In the genomic region with DNA sequence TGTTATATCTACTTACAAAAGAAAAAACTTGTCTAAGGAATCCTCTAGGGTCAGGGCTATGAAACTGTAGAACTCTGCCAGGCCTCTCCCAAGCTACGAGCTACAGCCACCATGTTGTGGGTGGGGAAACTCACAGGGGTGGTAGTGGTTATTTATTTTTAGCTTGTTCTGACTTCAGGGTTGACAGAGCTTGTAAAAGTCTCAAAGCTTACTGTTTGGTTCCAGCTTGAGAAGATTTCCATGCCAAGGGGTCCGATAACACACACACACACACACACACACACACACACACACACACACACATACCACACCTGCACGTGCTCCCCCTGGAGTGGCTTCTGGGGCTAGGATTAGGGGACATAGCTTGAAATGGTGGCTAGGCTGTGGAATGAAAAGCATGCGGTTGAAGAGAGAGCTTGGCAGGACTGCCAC, we compare ENCODE assay signal across 8 mouse cellular contexts. TPM values are rescaled to one million over a fixed set of nuclear protein-coding genes. Genes with fewer than 3 reads are reported as not detected.
DNase-seq lines count a peak whose midpoint lies in the region; ATAC-seq and TF ChIP-seq lines count a peak whose summit lies in the region.

No protein-coding gene starts in this region.

- 43% methylated on average over 4 of the region's 4 CpGs for WGBS in kidney, embryonic 15.5 days
- 45% methylated on average over 4 of the region's 4 CpGs for WGBS in forebrain, embryonic 11.5 days
- whole genome bisulfite sequencing in limb, embryonic 13.5 days: 30% methylated on average over 4 of the region's 4 CpGs
- 28% methylated on average over 4 of the region's 4 CpGs for WGBS in midbrain, postnatal 0 days

- no peak for DNase-seq in kidney, adult 8-10 months
- no peak for DNase-seq in forebrain, embryonic 11.5 days (ENCODE audit: low spot score)
- no peak for DNase-seq in midbrain, postnatal 0 days (ENCODE audit: low spot score)
- no peak for DNase-seq in urinary bladder, adult 2 months (ENCODE audit: low spot score)
- DNase-seq in left cerebral cortex, adult 8-10 months (ENCODE audit: low spot score in 2 of 2): no peak
- no peak for DNase-seq in right cerebral cortex, adult 18-20 months

- peak overlapping the region; percentile 83 for H3K4me3 ChIP-seq in kidney, embryonic 15.5 days (replicated peaks)
- H3K4me3 ChIP-seq in forebrain, embryonic 11.5 days (ENCODE audit: low read depth, low read length): peak overlapping the region; percentile 23; the same call in 1 of the 2 replicates
- H3K4me3 ChIP-seq in limb, embryonic 13.5 days: peak overlapping the region; percentile 72
- H3K4me3 ChIP-seq in midbrain, postnatal 0 days (ENCODE audit: low read depth, low read length): peak overlapping the region; percentile 72

- no peaks in the 10 kb centered on the region for H3K27me3 ChIP-seq in kidney, embryonic 15.5 days
- H3K27me3 ChIP-seq in forebrain, embryonic 11.5 days (ENCODE audit: control insufficient read depth, insufficient read depth, low read length): no peaks in the 10 kb centered on the region
- no peaks in the 10 kb centered on the region for H3K27me3 ChIP-seq in limb, embryonic 13.5 days
- no peaks in the 10 kb centered on the region for H3K27me3 ChIP-seq in midbrain, postnatal 0 days (ENCODE audit: insufficient read depth, low read length)

- H3K36me3 ChIP-seq in kidney, embryonic 15.5 days: peaks cover 16% of the 10 kb centered on the region
- no peaks in the 10 kb centered on the region for H3K36me3 ChIP-seq in forebrain, embryonic 11.5 days (ENCODE audit: control insufficient read depth, insufficient read depth, low read length)
- peaks cover 20% of the 10 kb centered on the region for H3K36me3 ChIP-seq in limb, embryonic 13.5 days
- H3K36me3 ChIP-seq in midbrain, postnatal 0 days (ENCODE audit: insufficient read depth, low read length): peaks cover 8% of the 10 kb centered on the region

- ATAC-seq in kidney, embryonic 15.5 days (replicated peaks; ENCODE audit: low FRiP score): peak; percentile 40; the same call in 1 of the 2 replicates
- peak; percentile 14 for ATAC-seq in forebrain, embryonic 11.5 days (replicated peaks; ENCODE audit: low FRiP score)
- peak; percentile 66 for ATAC-seq in limb, embryonic 13.5 days (ENCODE audit: low FRiP score, low read depth)
- ATAC-seq in midbrain, postnatal 0 days (ENCODE audit: low FRiP score): no peak; the same call in 1 of the 2 replicates

- H3K4me2 ChIP-seq in kidney, embryonic 15.5 days: peak overlapping the region; percentile 63
- peak overlapping the region; percentile 48 for H3K4me2 ChIP-seq in forebrain, embryonic 11.5 days (ENCODE audit: low read depth, low read length, severe bottlenecking)
- H3K4me2 ChIP-seq in limb, embryonic 13.5 days (replicated peaks): peak overlapping the region; percentile 79
- H3K4me2 ChIP-seq in midbrain, postnatal 0 days (ENCODE audit: low read depth, low read length, poor library complexity, severe bottlenecking): peak overlapping the region; percentile 61

- no peaks in the 10 kb centered on the region for H3K9me3 ChIP-seq in kidney, embryonic 15.5 days (replicated peaks)
- H3K9me3 ChIP-seq in forebrain, embryonic 11.5 days (ENCODE audit: control insufficient read depth, low read length): no peaks in the 10 kb centered on the region
- no peaks in the 10 kb centered on the region for H3K9me3 ChIP-seq in limb, embryonic 13.5 days
- no peaks in the 10 kb centered on the region for H3K9me3 ChIP-seq in midbrain, postnatal 0 days (ENCODE audit: low read length)

- H3K27ac ChIP-seq in kidney, embryonic 15.5 days: peak overlapping the region; percentile 84
- no peak overlapping the region for H3K27ac ChIP-seq in forebrain, embryonic 11.5 days (ENCODE audit: low read depth, low read length)
- peak overlapping the region; percentile 80 for H3K27ac ChIP-seq in limb, embryonic 13.5 days
- H3K27ac ChIP-seq in midbrain, postnatal 0 days (ENCODE audit: low read depth, low read length): no peak overlapping the region

- H3K4me1 ChIP-seq in kidney, embryonic 15.5 days: peaks cover 14% of the 10 kb centered on the region
- 0 out of 2 replicates have a peak, but pooled peaks cover 1% of the 10 kb centered on the region for H3K4me1 ChIP-seq in forebrain, embryonic 11.5 days (replicated peaks; ENCODE audit: control insufficient read depth, insufficient read depth, low read length)
- peaks cover 23% of the 10 kb centered on the region for H3K4me1 ChIP-seq in limb, embryonic 13.5 days
- H3K4me1 ChIP-seq in midbrain, postnatal 0 days (ENCODE audit: insufficient read depth, low read length): no peaks in the 10 kb centered on the region; the same call in 1 of the 2 replicates

- 0 out of 2 replicates have a peak overlapping the region, but pooled peaks have one; percentile 21 for H3K9ac ChIP-seq in kidney, embryonic 15.5 days
- H3K9ac ChIP-seq in forebrain, embryonic 11.5 days (ENCODE audit: low read length): peak overlapping the region; percentile 27; the same call in 1 of the 2 replicates
- peak overlapping the region; percentile 14; the same call in 1 of the 2 replicates for H3K9ac ChIP-seq in limb, embryonic 13.5 days
- no peak overlapping the region for H3K9ac ChIP-seq in midbrain, postnatal 0 days (replicated peaks; ENCODE audit: low read length, poor library complexity, severe bottlenecking)

- TF ChIP-seq CTCF in midbrain, postnatal 0 days (IDR thresholded peaks at IDR 0.05): no peak

RNA-seq across cellular contexts. Expression of a gene that starts 0.5 kb away (rescaled TPM):
- polyA plus RNA-seq in kidney, embryonic 15.5 days (2015; fragmentation: Nextera tagmentation; extraction: Ambion mirVana): 47.0 and 51.4 TPM in 2 replicates
- 30.4 and 31.1 TPM in 2 replicates for polyA plus RNA-seq in forebrain, embryonic 11.5 days (2014; fragmentation: Nextera tagmentation; extraction: Ambion mirVana)
- 57.7 and 58.3 TPM in 2 replicates for polyA plus RNA-seq in limb, embryonic 13.5 days (2015; fragmentation: Nextera tagmentation; extraction: Ambion mirVana)
- 34.4 and 34.7 TPM in 2 replicates for total RNA-seq in midbrain, postnatal 0 days (2014; rRNA removed)
- 27.1 and 27.2 TPM in 2 replicates for polyA plus RNA-seq in midbrain, postnatal 0 days (2015; fragmentation: Nextera tagmentation; extraction: Ambion mirVana)
- polyA plus RNA-seq in urinary bladder, adult 2 months (2012; rRNA removed): 52.1 and 79.6 TPM in 2 replicates
- 10 to 100 TPM; 74.9 to 85.2 (median 82.2) TPM for total RNA-seq in left cerebral cortex, adult 8-10 months (2022)

RNA-seq across cellular contexts. Expression of a gene that starts 50.4 kb away (rescaled TPM):
- 70.2 and 95.0 TPM in 2 replicates for polyA plus RNA-seq in kidney, embryonic 15.5 days (2015; fragmentation: Nextera tagmentation; extraction: Ambion mirVana)
- 52.7 and 58.4 TPM in 2 replicates for polyA plus RNA-seq in forebrain, embryonic 11.5 days (2014; fragmentation: Nextera tagmentation; extraction: Ambion mirVana)
- 54.7 and 65.5 TPM in 2 replicates for polyA plus RNA-seq in limb, embryonic 13.5 days (2015; fragmentation: Nextera tagmentation; extraction: Ambion mirVana)
- 187 and 348 TPM in 2 replicates for total RNA-seq in midbrain, postnatal 0 days (2014; rRNA removed)
- polyA plus RNA-seq in midbrain, postnatal 0 days (2015; fragmentation: Nextera tagmentation; extraction: Ambion mirVana): 54.4 and 76.5 TPM in 2 replicates
- polyA plus RNA-seq in urinary bladder, adult 2 months (2012; rRNA removed): 363 and 422 TPM in 2 replicates
- total RNA-seq in left cerebral cortex, adult 8-10 months (2022): 10 to 100 TPM in 3 of 4 experiments, 1 to 10 TPM in 1; 8.4 to 19.1 (median 13.2) TPM

Comparison
In these comparisons a context has a peak if more than half of its experiments do, and no peak if none do; other contexts are left out.
1. H3K27ac ChIP-seq: peak in kidney, embryonic 15.5 days (single experiment) and limb, embryonic 13.5 days (single experiment); none in forebrain, embryonic 11.5 days (single experiment) and midbrain, postnatal 0 days (single experiment).
2. H3K4me3 ChIP-seq: peak in every context shown above with its lines; median percentile 83 in kidney, embryonic 15.5 days; 72 in limb, embryonic 13.5 days; 72 in midbrain, postnatal 0 days; 23 in forebrain, embryonic 11.5 days.
3. Peak in every context shown above with its lines, with median percentiles within 50 percentile points of each other: H3K4me2 ChIP-seq.